ENCODE assay signal across 10 mouse cellular contexts in the genomic region with DNA sequence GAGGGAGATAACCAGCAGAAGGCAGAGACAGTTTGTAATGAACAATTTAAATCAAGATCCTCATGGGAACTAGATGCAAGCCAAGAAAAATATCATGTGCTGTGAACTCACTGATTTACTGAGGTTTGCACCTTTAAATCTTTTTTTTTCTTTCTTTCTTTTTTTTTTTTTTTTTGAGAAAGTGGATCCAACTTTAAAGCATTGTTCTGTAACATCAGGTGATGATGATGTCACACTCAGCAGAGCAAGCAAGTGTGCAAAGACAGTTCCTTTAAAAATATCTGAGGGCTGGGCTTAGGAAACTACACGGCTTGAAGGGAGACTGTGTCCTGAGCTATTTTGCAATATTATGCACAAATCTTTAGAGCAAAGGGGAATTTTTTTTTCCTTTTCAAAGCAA.
DNase-seq lines count a peak whose midpoint lies in the region; ATAC-seq lines count a peak whose summit lies in the region.
"Had no signal": no experiment of that assay in that cellular context is flagged by ENCODE, and none has a peak within 500 bp of the region (broad histone marks: within the 10 kb centered on the region; RNA-seq: fewer than 3 reads in every experiment).

No protein-coding gene starts in this region.

- no peaks in the 10 kb centered on the region for H3K36me3 ChIP-seq in heart, embryonic 13.5 days
- peaks cover 22% of the 10 kb centered on the region for H3K36me3 ChIP-seq in hindbrain, embryonic 10.5 days
- H3K36me3 ChIP-seq in midbrain, embryonic 15.5 days (replicated peaks): no peaks in the 10 kb centered on the region

- H3K4me3 ChIP-seq in heart, embryonic 13.5 days: peak overlapping the region; percentile 23; the same call in 1 of the 2 replicates
- H3K4me3 ChIP-seq in hindbrain, embryonic 10.5 days: peak overlapping the region; percentile 51
- H3K4me3 ChIP-seq in midbrain, embryonic 15.5 days: peak overlapping the region; percentile 12; the same call in 1 of the 2 replicates

- intact Hi-C loops in heart, postnatal 14 days (cut with DNase I): loop anchor here (5.0 kb wide), 3 partner anchors 49 to 624 kb away; no protein-coding TSS in a partner anchor
- intact Hi-C loops in left cerebral cortex, postnatal 25 days (cut with DNase I): no loop called here

- H3K27me3 ChIP-seq in heart, embryonic 13.5 days (replicated peaks): no peaks in the 10 kb centered on the region
- H3K27me3 ChIP-seq in hindbrain, embryonic 10.5 days (ENCODE audit: insufficient read depth, poor library complexity, severe bottlenecking): no peaks in the 10 kb centered on the region
- no peaks in the 10 kb centered on the region for H3K27me3 ChIP-seq in midbrain, embryonic 15.5 days (replicated peaks)

- no peak for ATAC-seq in heart, embryonic 13.5 days (ENCODE audit: extremely low read depth, insufficient number of reproducible peaks, low FRiP score, low TSS enrichment)
- no peak for ATAC-seq in midbrain, embryonic 15.5 days (replicated peaks)

- DNase-seq in heart, postnatal 14 days: no peak
- peak; percentile 25 for DNase-seq in embryo, embryonic 11 days
- DNase-seq in hindbrain, embryonic 10.5 days (ENCODE audit: low spot score): no peak
- no peak for DNase-seq in left cerebral cortex, postnatal 25 days (ENCODE audit: low spot score in 2 of 2)
- DNase-seq in frontal cortex, postnatal 14 days (ENCODE audit: low spot score in 2 of 2): no peak
- DNase-seq in lung, postnatal 14 days: no peak
- DNase-seq: adrenal gland, postnatal 36 days; layer of hippocampus, adult 9-11 months had no signal

- H3K4me2 ChIP-seq in heart, embryonic 13.5 days: peak overlapping the region; percentile 56
- peak overlapping the region; percentile 37 for H3K4me2 ChIP-seq in midbrain, embryonic 15.5 days

- peak overlapping the region; percentile 33 for H3K27ac ChIP-seq in heart, embryonic 13.5 days (replicated peaks)
- peak overlapping the region; percentile 89 for H3K27ac ChIP-seq in hindbrain, embryonic 10.5 days
- peak overlapping the region; percentile 60; the same call in 1 of the 2 replicates for H3K27ac ChIP-seq in midbrain, embryonic 15.5 days

- 8% methylated on average over 1 of the region's 1 CpGs for WGBS in heart, embryonic 13.5 days
- WGBS in hindbrain, embryonic 10.5 days: 8% methylated on average over 1 of the region's 1 CpGs
- 2% methylated on average over 1 of the region's 1 CpGs for WGBS in midbrain, embryonic 15.5 days

- H3K4me1 ChIP-seq in heart, embryonic 13.5 days: peaks cover 29% of the 10 kb centered on the region
- peaks cover 56% of the 10 kb centered on the region for H3K4me1 ChIP-seq in hindbrain, embryonic 10.5 days (replicated peaks)
- peaks cover 23% of the 10 kb centered on the region for H3K4me1 ChIP-seq in midbrain, embryonic 15.5 days

- peak overlapping the region; percentile 55; the same call in 1 of the 2 replicates for H3K9ac ChIP-seq in heart, embryonic 13.5 days
- no peak overlapping the region for H3K9ac ChIP-seq in midbrain, embryonic 15.5 days

- no peaks in the 10 kb centered on the region for H3K9me3 ChIP-seq in heart, embryonic 13.5 days
- peaks cover 18% of the 10 kb centered on the region; the same call in 1 of the 2 replicates for H3K9me3 ChIP-seq in hindbrain, embryonic 10.5 days
- no peaks in the 10 kb centered on the region for H3K9me3 ChIP-seq in midbrain, embryonic 15.5 days

Comparison
In these comparisons a context has a peak if more than half of its experiments do, and no peak if none do; other contexts are left out.
1. H3K27ac ChIP-seq: peak in every context shown above with its lines; median percentile 89 in hindbrain, embryonic 10.5 days; 60 in midbrain, embryonic 15.5 days; 33 in heart, embryonic 13.5 days.